Mouse (Mus musculus) heart, embryonic 11.5 days (tissue): ENCODE measurements around the gene Gm39653. TPM values are rescaled to one million over a fixed set of nuclear protein-coding genes. Genes with fewer than 3 reads are reported as not detected.

ENCODE experiments used
- ATAC-seq: fragments of 200-750 bp; cut with Nextera tagmentation; replicated peaks from 2 replicates; pipeline ENCODE4 v1.8.0; 2017; ENCODE audit warnings: moderate library complexity; ENCODE audit not compliant: insufficient number of reproducible peaks, low FRiP score, low TSS enrichment
- H3K27ac ChIP-seq: fragments of 300-500 bp; sonication (generic); 2 replicates; pipeline ENCODE4 v1.5.1; 2014; ENCODE audit warnings: mild to moderate bottlenecking, low read depth, low read length
- H3K27me3 ChIP-seq: fragments of 300-500 bp; sonication (generic); 2 replicates; pipeline ENCODE4 v1.6.1; 2014; ENCODE audit warnings: mild to moderate bottlenecking, low read length, mixed read lengths; ENCODE audit not compliant: control insufficient read depth, insufficient read depth
- H3K36me3 ChIP-seq: fragments of 300-500 bp; sonication (generic); 2 replicates; pipeline ENCODE4 v1.6.1; 2014; ENCODE audit warnings: mild to moderate bottlenecking, low read length, moderate library complexity, mixed read lengths; ENCODE audit not compliant: control insufficient read depth, insufficient read depth
- H3K4me1 ChIP-seq: fragments of 300-500 bp; sonication (generic); 2 replicates; pipeline ENCODE4 v1.6.1; 2014; ENCODE audit warnings: low read length; ENCODE audit not compliant: control insufficient read depth, insufficient read depth
- H3K4me2 ChIP-seq: fragments of 300-500 bp; sonication (generic); 2 replicates; pipeline ENCODE4 v1.6.1; 2014; ENCODE audit warnings: mild to moderate bottlenecking, moderate library complexity
- H3K4me3 ChIP-seq: fragments of 300-500 bp; sonication (generic); 2 replicates; pipeline ENCODE4 v1.5.1; 2014; ENCODE audit warnings: low read depth, low read length
- H3K9ac ChIP-seq: fragments of 300-500 bp; sonication (generic); 2 replicates; pipeline ENCODE4 v1.6.1; 2014; ENCODE audit warnings: mild to moderate bottlenecking, low read depth, low read length, moderate library complexity
- H3K9me3 ChIP-seq: fragments of 300-500 bp; sonication (generic); replicated peaks from 2 replicates; pipeline ENCODE4 v1.6.1; 2016; ENCODE audit warnings: low read length; ENCODE audit not compliant: control insufficient read depth
- WGBS: fragments of 180-500 bp; shearing (Covaris S2); extraction: QIAGEN DNeasy Blood & Tissue Kit; methylation state at CpG from one replicate; pipeline ENCODE4 v1.1.7; 2014; ENCODE audit not compliant: insufficient replicate concordance; 5-methylcytosine and 5-hydroxymethylcytosine counted together
- polyA plus RNA-seq: library from polyadenylated mRNA; unstranded; fragments of >200 nt; fragmentation: Nextera tagmentation; extraction: Ambion mirVana; gene quantifications from 2 replicates; pipeline ENCODE4 v1.2.1, GENCODE M21; 2014

The Gm39653 gene
- not detected in 2 replicates for polyA plus RNA-seq

- Histone ChIP-seq H3K4me3 (no peak within 1 kb of the TSS), H3K9me3 (no peaks in the 10 kb centered on the region), H3K36me3 (no peaks in the 10 kb centered on the region), H3K27ac (no peak within 1 kb of the TSS), H3K27me3 (peaks cover 4% of the 10 kb centered on the region; the same call in 1 of the 2 replicates), H3K4me1 (no peaks in the 10 kb centered on the region), H3K9ac (no peak within 1 kb of the TSS), H3K4me2 (no peak within 1 kb of the TSS)
- whole genome bisulfite sequencing: 76% methylated on average over 3 of the region's 3 CpGs
- ATAC-seq: no peak
Measured at GRCm38 (mm10) chr1:63615668-63616067, at the start of gene Gm39653. TSS of gene Gm39653 (plus strand) at chr1:63615968.

- Histone ChIP-seq H3K4me1 (no peaks in the 10 kb centered on the region; the same call in 1 of the 2 replicates), H3K27ac (no peak overlapping the region), H3K4me2 (no peak overlapping the region), H3K4me3 (no peak overlapping the region), H3K9me3 (no peaks in the 10 kb centered on the region), H3K36me3 (no peaks in the 10 kb centered on the region), H3K9ac (no peak overlapping the region), H3K27me3 (no peaks in the 10 kb centered on the region)
- ATAC-seq: no peak
- WGBS: 27% methylated on average over 7 of the region's 7 CpGs
Measured at GRCm38 (mm10) chr1:63566501-63566900, 49.3 kb upstream of the Gm39653 start.

DNA sequence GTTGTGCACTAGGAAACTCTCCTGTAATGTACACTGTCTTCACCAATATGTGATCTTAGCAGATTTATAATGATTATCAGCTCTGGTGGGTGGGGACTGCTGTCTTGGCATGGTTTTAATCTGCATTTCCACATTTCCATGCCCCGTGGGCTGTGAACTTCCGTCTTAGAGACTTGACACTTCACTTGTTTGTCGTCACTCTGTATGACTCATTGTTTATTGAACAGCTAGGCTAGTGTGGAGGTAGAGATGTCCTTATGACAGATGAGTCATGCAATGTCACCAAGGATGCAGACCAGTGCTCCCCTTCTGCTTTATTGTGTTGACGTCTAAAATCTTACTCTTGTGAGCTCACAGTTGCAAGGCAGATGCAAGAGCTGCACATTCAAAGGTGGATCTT lies 48.7 kb upstream of the Gm39653 start:
- Histone ChIP-seq H3K36me3 (no peaks in the 10 kb centered on the region), H3K4me1 (no peaks in the 10 kb centered on the region; the same call in 1 of the 2 replicates), H3K9ac (no peak overlapping the region), H3K27me3 (no peaks in the 10 kb centered on the region), H3K9me3 (no peaks in the 10 kb centered on the region), H3K4me3 (no peak overlapping the region), H3K27ac (no peak overlapping the region), H3K4me2 (no peak overlapping the region)
- no peak for ATAC-seq
- 27% methylated on average over 4 of the region's 4 CpGs for WGBS

GRCm38 (mm10) chr1:63572229-63572628 lies 43.5 kb upstream of the Gm39653 start:
- Histone ChIP-seq H3K4me3 (no peak overlapping the region), H3K9ac (no peak overlapping the region), H3K9me3 (no peaks in the 10 kb centered on the region), H3K4me2 (no peak overlapping the region), H3K27ac (no peak overlapping the region), H3K36me3 (no peaks in the 10 kb centered on the region), H3K27me3 (no peaks in the 10 kb centered on the region), H3K4me1 (no peaks in the 10 kb centered on the region; the same call in 1 of the 2 replicates)
- WGBS: 67% methylated on average over 7 of the region's 7 CpGs
- ATAC-seq: no peak

DNA sequence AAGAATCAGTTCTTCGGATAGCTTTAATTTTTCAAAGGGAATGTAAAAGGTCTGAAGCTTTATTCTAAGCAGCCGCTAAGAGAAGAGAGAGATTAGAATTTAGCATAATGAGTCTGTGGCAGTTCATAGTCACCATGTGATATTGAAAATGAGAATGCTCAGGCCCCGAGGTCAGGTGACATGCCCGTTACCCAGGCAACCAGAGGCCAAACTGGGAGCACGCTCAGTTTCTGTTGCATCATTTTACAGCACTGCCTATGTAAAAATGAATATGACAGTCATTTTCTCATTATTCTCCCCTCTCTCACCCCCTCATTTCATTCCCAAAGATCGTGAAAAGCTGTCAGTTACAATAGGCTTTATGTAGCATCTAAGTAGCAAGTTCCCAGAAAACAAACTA lies 42.3 kb upstream of the Gm39653 start:
- no peak overlapping the region for H3K4me2 ChIP-seq

GRCm38 (mm10) chr1:63573864-63574611 lies 41.7 kb upstream of the Gm39653 start:
- H3K9me3 ChIP-seq: no peaks in the 10 kb centered on the region
- H3K27ac ChIP-seq: no peak overlapping the region
- H3K4me1 ChIP-seq: no peaks in the 10 kb centered on the region
- no peak overlapping the region for H3K4me3 ChIP-seq
- no peak for ATAC-seq
- H3K36me3 ChIP-seq: no peaks in the 10 kb centered on the region
- H3K27me3 ChIP-seq: no peaks in the 10 kb centered on the region
- 65% methylated on average over 12 of the region's 12 CpGs for WGBS
- H3K4me2 ChIP-seq: no peak overlapping the region
- H3K9ac ChIP-seq: no peak overlapping the region

More for the DNA sequence above, 42.3 kb upstream of the Gm39653 start:
- no peaks in the 10 kb centered on the region for H3K4me1 ChIP-seq
- no peak overlapping the region for H3K4me3 ChIP-seq
- H3K9me3 ChIP-seq: no peaks in the 10 kb centered on the region
- WGBS: 76% methylated on average over 6 of the region's 6 CpGs
- no peak overlapping the region for H3K9ac ChIP-seq
- no peaks in the 10 kb centered on the region for H3K27me3 ChIP-seq
- H3K27ac ChIP-seq: no peak overlapping the region
- no peaks in the 10 kb centered on the region for H3K36me3 ChIP-seq
- ATAC-seq: no peak

GRCm38 (mm10) chr1:63576803-63577202 lies 39.0 kb upstream of the Gm39653 start:
- H3K9me3 ChIP-seq: no peaks in the 10 kb centered on the region
- no peaks in the 10 kb centered on the region for H3K4me1 ChIP-seq
- H3K9ac ChIP-seq: no peak overlapping the region
- H3K4me3 ChIP-seq: no peak overlapping the region
- no peak for ATAC-seq
- WGBS: 58% methylated on average over 5 of the region's 5 CpGs
- no peak overlapping the region for H3K27ac ChIP-seq
- no peaks in the 10 kb centered on the region for H3K27me3 ChIP-seq
- no peak overlapping the region for H3K4me2 ChIP-seq
- H3K36me3 ChIP-seq: no peaks in the 10 kb centered on the region

DNA sequence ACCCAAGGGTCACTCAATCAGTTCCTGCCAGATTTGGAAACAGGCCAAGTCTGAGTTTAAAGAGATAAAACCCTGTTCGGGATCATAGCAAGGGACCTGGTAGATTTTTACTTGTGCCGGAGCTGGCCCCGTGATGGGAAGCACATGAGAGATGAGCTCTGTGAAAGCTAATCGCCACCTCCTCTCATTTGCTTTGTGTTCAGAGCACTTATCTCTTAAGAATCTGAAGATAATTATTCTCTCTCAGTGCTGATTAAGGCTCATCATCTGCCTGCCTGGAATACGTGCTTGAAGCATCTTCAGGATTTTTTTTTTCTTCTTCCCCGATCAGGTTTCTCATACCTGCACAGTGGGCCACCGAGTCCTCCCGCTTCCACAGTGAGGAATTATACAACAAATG lies 36.6 kb upstream of the Gm39653 start:
- WGBS: 71% methylated on average over 8 of the region's 8 CpGs

DNA sequence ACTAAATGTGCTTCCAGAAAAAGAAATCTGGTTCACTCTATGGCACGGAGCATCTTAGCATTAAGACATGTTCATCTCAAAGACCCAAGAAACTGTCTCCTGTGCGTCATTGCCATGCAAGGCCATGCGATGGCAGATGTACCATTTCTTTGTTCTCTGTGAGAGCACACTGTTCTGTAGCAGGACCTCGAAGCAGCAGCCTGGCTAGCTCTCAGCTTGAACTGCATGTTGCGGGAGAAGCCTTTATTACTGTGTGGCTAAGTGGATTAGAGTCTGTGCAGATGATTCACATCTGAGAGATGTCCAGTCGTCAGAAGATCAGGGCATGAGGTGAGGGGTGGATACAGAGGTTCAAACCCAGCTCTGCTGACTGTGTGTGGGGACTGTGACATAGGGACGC lies 28.9 kb upstream of the Gm39653 start:
- Histone ChIP-seq H3K9me3 (no peaks in the 10 kb centered on the region), H3K27ac (no peak overlapping the region), H3K27me3 (no peaks in the 10 kb centered on the region), H3K4me3 (no peak overlapping the region), H3K9ac (no peak overlapping the region), H3K4me2 (no peak overlapping the region), H3K36me3 (no peaks in the 10 kb centered on the region), H3K4me1 (no peaks in the 10 kb centered on the region)
- ATAC-seq: no peak
- WGBS: 74% methylated on average over 7 of the region's 7 CpGs

More for the DNA sequence above, 36.6 kb upstream of the Gm39653 start:
- no peaks in the 10 kb centered on the region for H3K36me3 ChIP-seq
- H3K9ac ChIP-seq: no peak overlapping the region
- H3K27ac ChIP-seq: no peak overlapping the region
- no peaks in the 10 kb centered on the region for H3K9me3 ChIP-seq
- H3K4me2 ChIP-seq: no peak overlapping the region
- no peaks in the 10 kb centered on the region for H3K4me1 ChIP-seq
- no peak for ATAC-seq
- H3K4me3 ChIP-seq: no peak overlapping the region
- H3K27me3 ChIP-seq: no peaks in the 10 kb centered on the region
